In the genomic region with DNA sequence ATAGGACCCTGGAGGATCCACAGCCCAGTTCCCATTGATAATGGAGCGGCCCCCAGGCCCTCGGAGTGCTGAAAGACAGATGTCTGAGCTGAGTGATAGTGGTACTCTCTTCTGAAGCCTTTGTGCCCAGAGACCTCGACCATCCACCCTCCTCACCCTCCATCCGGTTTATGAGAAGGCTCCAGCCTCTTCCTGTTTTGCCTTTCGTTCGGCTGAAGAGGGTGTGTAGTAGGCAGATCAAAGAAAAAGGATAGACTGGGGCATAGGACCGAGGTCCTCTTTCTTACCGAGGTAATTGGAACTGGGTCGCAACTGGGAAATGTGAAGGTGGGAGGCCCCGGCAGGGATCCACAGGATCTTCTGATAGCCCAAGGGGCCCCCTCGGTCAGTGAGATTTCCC, we compare ENCODE assay signal across 17 mouse cellular contexts. TPM values are rescaled to one million over a fixed set of nuclear protein-coding genes. Genes with fewer than 3 reads are reported as not detected.
DNase-seq lines count a peak whose midpoint lies in the region; ATAC-seq and TF ChIP-seq lines count a peak whose summit lies in the region.
"Had no signal": no experiment of that assay in that cellular context is flagged by ENCODE, and none has a peak within 500 bp of the region (broad histone marks: within the 10 kb centered on the region; RNA-seq: fewer than 3 reads in every experiment).

No protein-coding gene starts in this region.

- no peak for ATAC-seq in forebrain, embryonic 12.5 days (ENCODE audit: low FRiP score)
- ATAC-seq in hindbrain, embryonic 13.5 days (ENCODE audit: low FRiP score) = no peak
- ATAC-seq in hindbrain, embryonic 12.5 days (ENCODE audit: low FRiP score) = no peak
- peak; percentile 9; the same call in 1 of the 2 replicates for ATAC-seq in megakaryocyte progenitor cell, adult 5-6 weeks (replicated peaks; ENCODE audit: poor library complexity)
- ATAC-seq: forebrain, embryonic 14.5 days had no signal

- H3K9ac ChIP-seq in forebrain, embryonic 12.5 days = no peak overlapping the region
- peak overlapping the region; percentile 35; the same call in 1 of the 2 replicates for H3K9ac ChIP-seq in hindbrain, embryonic 13.5 days
- H3K9ac ChIP-seq in hindbrain, embryonic 12.5 days = no peak overlapping the region
- H3K9ac ChIP-seq: embryonic facial prominence, embryonic 12.5 days had no signal

- 59% methylated on average over 11 of the region's 11 CpGs for WGBS in forebrain, embryonic 10.5 days
- 67% methylated on average over 11 of the region's 11 CpGs for WGBS in forebrain, embryonic 12.5 days
- 64% methylated on average over 11 of the region's 11 CpGs for WGBS in hindbrain, embryonic 13.5 days
- 53% methylated on average over 11 of the region's 11 CpGs for WGBS in hindbrain, embryonic 12.5 days
- 56% methylated on average over 11 of the region's 11 CpGs for WGBS in thymus, adult 2 months

- no peak overlapping the region for H3K4me3 ChIP-seq in forebrain, embryonic 10.5 days
- H3K4me3 ChIP-seq in forebrain, embryonic 12.5 days (replicated peaks) = no peak overlapping the region
- H3K4me3 ChIP-seq in hindbrain, embryonic 13.5 days = no peak overlapping the region
- no peak overlapping the region for H3K4me3 ChIP-seq in hindbrain, embryonic 12.5 days
- no peak overlapping the region for H3K4me3 ChIP-seq in thymus, adult 2 months (ENCODE audit: control insufficient read depth, insufficient read depth, low read length)
- H3K4me3 ChIP-seq: embryonic facial prominence, embryonic 12.5 days had no signal

- DNase-seq in forebrain, embryonic 10.5 days (ENCODE audit: extremely low spot score, low spot score) = no peak
- no peak for DNase-seq in thymus, adult 2 months
- DNase-seq in thymus, postnatal 36 days = no peak
- DNase-seq in natural killer cell, adult 2 months (ENCODE audit: low spot score in 2 of 2) = no peak
- DNase-seq: adrenal gland, adult 8-10 months; cerebellum, postnatal 14 days; gastrocnemius, postnatal 10 days; layer of hippocampus, adult 9-11 months; midbrain, embryonic 14.5 days; thymus, adult 18-20 months had no signal

- H3K4me2 ChIP-seq in forebrain, embryonic 12.5 days = no peak overlapping the region
- no peak overlapping the region for H3K4me2 ChIP-seq in hindbrain, embryonic 13.5 days
- H3K4me2 ChIP-seq in hindbrain, embryonic 12.5 days (replicated peaks) = no peak overlapping the region
- H3K4me2 ChIP-seq: embryonic facial prominence, embryonic 12.5 days had no signal

- no peak for TF ChIP-seq CTCF in thymus, adult 2 months (IDR thresholded peaks at IDR 0.05; ENCODE audit: borderline replicate concordance, control insufficient read depth, extremely low read depth, insufficient read depth, low read length, poor library complexity)

- H3K27ac ChIP-seq in forebrain, embryonic 10.5 days = peak overlapping the region; percentile 48
- no peak overlapping the region for H3K27ac ChIP-seq in forebrain, embryonic 12.5 days
- 0 out of 2 replicates have a peak overlapping the region, but pooled peaks have one; percentile 12 for H3K27ac ChIP-seq in hindbrain, embryonic 13.5 days
- H3K27ac ChIP-seq in hindbrain, embryonic 12.5 days = no peak overlapping the region
- peak overlapping the region; percentile 10; the same call in 1 of the 2 replicates for H3K27ac ChIP-seq in thymus, adult 2 months (ENCODE audit: control insufficient read depth, insufficient read depth, low read length)
- H3K27ac ChIP-seq: embryonic facial prominence, embryonic 12.5 days; kidney, postnatal 0 days had no signal

- no peak for TF ChIP-seq POLR2A in thymus, adult 2 months (IDR thresholded peaks at IDR 0.05; ENCODE audit: control insufficient read depth, extremely low read depth, insufficient read depth, low read length, poor library complexity)

- no peaks in the 10 kb centered on the region for H3K9me3 ChIP-seq in forebrain, embryonic 10.5 days
- H3K9me3 ChIP-seq in forebrain, embryonic 12.5 days = no peaks in the 10 kb centered on the region
- H3K9me3 ChIP-seq in hindbrain, embryonic 13.5 days = no peaks in the 10 kb centered on the region
- H3K9me3 ChIP-seq in hindbrain, embryonic 12.5 days (replicated peaks) = no peaks in the 10 kb centered on the region
- H3K9me3 ChIP-seq: embryonic facial prominence, embryonic 12.5 days had no signal

- H3K36me3 ChIP-seq in forebrain, embryonic 10.5 days (replicated peaks) = peaks cover 16% of the 10 kb centered on the region; the same call in 1 of the 2 replicates
- H3K36me3 ChIP-seq in forebrain, embryonic 12.5 days (replicated peaks) = no peaks in the 10 kb centered on the region
- peaks cover 6% of the 10 kb centered on the region; the same call in 1 of the 2 replicates for H3K36me3 ChIP-seq in hindbrain, embryonic 13.5 days
- 0 out of 2 replicates have a peak, but pooled peaks cover 3% of the 10 kb centered on the region for H3K36me3 ChIP-seq in hindbrain, embryonic 12.5 days
- no peaks in the 10 kb centered on the region for H3K36me3 ChIP-seq in thymus, adult 2 months (ENCODE audit: control insufficient read depth, insufficient read depth, low read length)

- H3K27me3 ChIP-seq in forebrain, embryonic 10.5 days (ENCODE audit: poor library complexity, severe bottlenecking) = peaks cover 3% of the 10 kb centered on the region
- peaks cover 2% of the 10 kb centered on the region; the same call in 1 of the 2 replicates for H3K27me3 ChIP-seq in forebrain, embryonic 12.5 days
- peaks cover 2% of the 10 kb centered on the region; the same call in 1 of the 2 replicates for H3K27me3 ChIP-seq in hindbrain, embryonic 13.5 days
- H3K27me3 ChIP-seq in hindbrain, embryonic 12.5 days = peaks cover 11% of the 10 kb centered on the region
- H3K27me3 ChIP-seq in thymus, adult 2 months (ENCODE audit: control insufficient read depth, insufficient read depth, low read length) = no peaks in the 10 kb centered on the region
- H3K27me3 ChIP-seq: embryonic facial prominence, embryonic 12.5 days had no signal

- H3K4me1 ChIP-seq in forebrain, embryonic 10.5 days = peaks cover 56% of the 10 kb centered on the region
- H3K4me1 ChIP-seq in forebrain, embryonic 12.5 days = 0 out of 2 replicates have a peak, but pooled peaks cover under 1% of the 10 kb centered on the region
- peaks cover 12% of the 10 kb centered on the region for H3K4me1 ChIP-seq in hindbrain, embryonic 13.5 days (replicated peaks)
- peaks cover 18% of the 10 kb centered on the region for H3K4me1 ChIP-seq in hindbrain, embryonic 12.5 days
- H3K4me1 ChIP-seq in thymus, adult 2 months (replicated peaks; ENCODE audit: control insufficient read depth, insufficient read depth, low read length) = peaks cover 21% of the 10 kb centered on the region

RNA-seq across cellular contexts. Expression of gene Adamtsl4, which starts 6.4 kb away (rescaled TPM):
- polyA plus RNA-seq in forebrain, embryonic 10.5 days (2016; fragmentation: Nextera tagmentation; extraction: Ambion mirVana) = 0.84 and 1.6 TPM in 2 replicates
- 0.65 and 1.1 TPM in 2 replicates for polyA plus RNA-seq in forebrain, embryonic 12.5 days (2016; fragmentation: Nextera tagmentation; extraction: Ambion mirVana)
- 0.98 and 1.0 TPM in 2 replicates for polyA plus RNA-seq in hindbrain, embryonic 13.5 days (2015; fragmentation: Nextera tagmentation; extraction: Ambion mirVana)
- polyA plus RNA-seq in hindbrain, embryonic 12.5 days (2016; fragmentation: Nextera tagmentation; extraction: Ambion mirVana) = 0.65 and 1.2 TPM in 2 replicates
- polyA plus RNA-seq in thymus, adult 2 months (2012; rRNA removed) = 3.1 and 4.1 TPM in 2 replicates
- 0.17 and 1.4 TPM in 2 replicates for total RNA-seq in megakaryocyte progenitor cell, adult 5-6 weeks (2015)
- 0.33 TPM in 1 of 2 replicates, not detected in the other for total RNA-seq in megakaryocyte progenitor cell, adult 5-6 weeks (2017)

RNA-seq across cellular contexts. Expression of gene Mcl1, which starts 22.8 kb away (rescaled TPM):
- 42.1 and 42.9 TPM in 2 replicates for polyA plus RNA-seq in forebrain, embryonic 10.5 days (2016; fragmentation: Nextera tagmentation; extraction: Ambion mirVana)
- polyA plus RNA-seq in forebrain, embryonic 12.5 days (2016; fragmentation: Nextera tagmentation; extraction: Ambion mirVana) = 69.3 and 74.0 TPM in 2 replicates
- polyA plus RNA-seq in hindbrain, embryonic 13.5 days (2015; fragmentation: Nextera tagmentation; extraction: Ambion mirVana) = 49.3 and 54.2 TPM in 2 replicates
- polyA plus RNA-seq in hindbrain, embryonic 12.5 days (2016; fragmentation: Nextera tagmentation; extraction: Ambion mirVana) = 86.4 TPM in 2 replicates
- polyA plus RNA-seq in thymus, adult 2 months (2012; rRNA removed) = 145 and 198 TPM in 2 replicates
- 154 and 191 TPM in 2 replicates for total RNA-seq in megakaryocyte progenitor cell, adult 5-6 weeks (2015)
- 131 and 135 TPM in 2 replicates for total RNA-seq in megakaryocyte progenitor cell, adult 5-6 weeks (2017)

RNA-seq across cellular contexts. Expression of gene Ensa, which starts 56.6 kb away (rescaled TPM):
- 85.8 and 86.5 TPM in 2 replicates for polyA plus RNA-seq in forebrain, embryonic 10.5 days (2016; fragmentation: Nextera tagmentation; extraction: Ambion mirVana)
- 102 and 104 TPM in 2 replicates for polyA plus RNA-seq in forebrain, embryonic 12.5 days (2016; fragmentation: Nextera tagmentation; extraction: Ambion mirVana)
- 106 and 108 TPM in 2 replicates for polyA plus RNA-seq in hindbrain, embryonic 13.5 days (2015; fragmentation: Nextera tagmentation; extraction: Ambion mirVana)
- 91.3 and 97.5 TPM in 2 replicates for polyA plus RNA-seq in hindbrain, embryonic 12.5 days (2016; fragmentation: Nextera tagmentation; extraction: Ambion mirVana)
- 17.1 and 18.3 TPM in 2 replicates for polyA plus RNA-seq in thymus, adult 2 months (2012; rRNA removed)
- 32.6 and 37.1 TPM in 2 replicates for total RNA-seq in megakaryocyte progenitor cell, adult 5-6 weeks (2015)
- 49.7 and 66.8 TPM in 2 replicates for total RNA-seq in megakaryocyte progenitor cell, adult 5-6 weeks (2017)

RNA-seq across cellular contexts. Expression of gene Ecm1, which starts 58.0 kb away (rescaled TPM):
- polyA plus RNA-seq in forebrain, embryonic 10.5 days (2016; fragmentation: Nextera tagmentation; extraction: Ambion mirVana) = 11.1 and 12.4 TPM in 2 replicates
- polyA plus RNA-seq in forebrain, embryonic 12.5 days (2016; fragmentation: Nextera tagmentation; extraction: Ambion mirVana) = 13.2 and 14.5 TPM in 2 replicates
- 12.9 and 13.4 TPM in 2 replicates for polyA plus RNA-seq in hindbrain, embryonic 13.5 days (2015; fragmentation: Nextera tagmentation; extraction: Ambion mirVana)
- polyA plus RNA-seq in hindbrain, embryonic 12.5 days (2016; fragmentation: Nextera tagmentation; extraction: Ambion mirVana) = 12.6 and 13.2 TPM in 2 replicates
- 80.2 and 125 TPM in 2 replicates for polyA plus RNA-seq in thymus, adult 2 months (2012; rRNA removed)
- total RNA-seq in megakaryocyte progenitor cell, adult 5-6 weeks (2015) = 3.9 and 5.4 TPM in 2 replicates
- 0.37 and 1.8 TPM in 2 replicates for total RNA-seq in megakaryocyte progenitor cell, adult 5-6 weeks (2017)

Comparison
In these comparisons a context has a peak if more than half of its experiments do, and no peak if none do; other contexts are left out.
1. H3K27ac ChIP-seq: peak in forebrain, embryonic 10.5 days (single experiment), hindbrain, embryonic 13.5 days (single experiment) and thymus, adult 2 months (single experiment); none in forebrain, embryonic 12.5 days (single experiment) and hindbrain, embryonic 12.5 days (single experiment).